Mouse (Mus musculus): ENCODE measurements at regions not wholly inside any gene's neighbourhood (a gene's known extent, or its start where the extent isn't known, plus 50 kb on each side); places are given as distances from the start of the nearest gene placed in this dataset.

DNA sequence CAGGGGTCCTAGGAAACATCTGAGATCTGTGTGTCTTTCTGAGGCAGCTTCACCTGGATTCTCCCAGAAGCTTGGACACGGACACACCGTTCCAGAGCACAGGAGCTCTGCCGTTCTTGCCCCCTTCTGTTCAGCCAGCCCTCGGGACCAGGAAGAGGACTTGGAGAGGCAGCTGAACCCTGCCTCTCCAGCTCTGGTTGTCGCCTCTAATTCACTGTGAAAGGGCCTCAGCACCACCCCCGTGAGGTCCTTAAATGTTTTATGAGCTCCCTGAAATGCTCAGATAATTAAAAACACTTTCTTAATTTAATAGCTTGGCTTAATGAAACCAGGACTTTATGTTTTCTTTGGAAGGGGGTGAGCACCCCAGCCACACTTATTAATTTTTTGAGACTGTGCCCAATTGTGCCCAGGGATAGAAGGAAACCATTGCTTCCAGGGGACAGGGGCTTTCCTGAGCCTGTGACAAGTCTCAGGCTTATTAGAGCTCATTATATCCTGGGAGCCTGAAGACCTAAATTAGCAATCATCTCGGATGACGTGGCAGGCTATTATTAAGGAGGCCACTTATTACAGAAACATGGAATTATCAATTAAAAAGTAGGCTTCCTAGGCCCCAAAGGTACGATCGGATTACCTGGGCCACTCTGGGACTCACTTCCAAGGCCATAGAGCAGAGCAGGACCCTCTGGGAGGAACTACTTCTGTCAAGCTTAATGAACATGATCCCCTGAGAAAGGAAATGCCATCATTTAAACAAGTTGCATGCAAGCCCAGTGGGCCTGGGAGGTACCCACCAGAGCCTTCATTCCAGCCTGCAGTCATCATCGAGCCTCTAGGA, 263.4 kb upstream of the Dynlrb2 start:
- no peak for TF ChIP-seq CTCF (IDR thresholded peaks at IDR 0.05; ENCODE audit: low read depth)
- Histone ChIP-seq H3K4me2 (ENCODE audit: low read length) (no peak overlapping the region), H3K27ac (no peak overlapping the region), H3K4me1 (replicated peaks; ENCODE audit: insufficient read depth, low read length) (no peaks in the 10 kb centered on the region), H3K27me3 (ENCODE audit: insufficient read depth, low read length) (no peaks in the 10 kb centered on the region), H3K9ac (ENCODE audit: low read depth, low read length) (no peak overlapping the region), H3K36me3 (ENCODE audit: insufficient read depth, low read length) (no peaks in the 10 kb centered on the region), H3K4me3 (replicated peaks; ENCODE audit: low read depth, low read length) (no peak overlapping the region), H3K9me3 (replicated peaks; ENCODE audit: low read length) (no peaks in the 10 kb centered on the region)
- ATAC-seq (replicated peaks; ENCODE audit: low FRiP score, low read depth), result no peak
- no peak for DNase-seq (ENCODE audit: low spot score)
- 60% methylated on average over 11 of the region's 11 CpGs for WGBS

DNA sequence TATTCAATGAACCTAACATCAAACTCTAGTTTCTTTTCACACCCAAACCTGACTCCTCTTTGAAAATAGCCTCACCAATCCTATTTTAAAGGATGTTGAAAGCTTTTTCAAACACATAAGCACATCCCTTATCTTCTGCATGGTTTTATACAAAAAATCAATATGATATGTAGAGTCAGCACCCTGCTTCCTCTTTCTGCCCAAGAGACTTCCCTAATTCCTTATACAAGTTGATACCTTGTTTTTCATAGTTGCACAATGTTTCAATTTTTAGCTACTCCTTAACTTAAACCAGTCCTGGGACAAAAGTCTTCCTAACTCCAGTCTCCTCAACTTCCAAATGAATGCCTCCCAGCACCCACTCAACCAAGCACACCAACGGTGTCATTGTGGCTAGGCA, 266.1 kb upstream of the Dynlrb2 start:
- Histone ChIP-seq H3K27me3 (ENCODE audit: insufficient read depth, low read length) (no peaks in the 10 kb centered on the region), H3K4me3 (replicated peaks; ENCODE audit: low read depth, low read length) (no peak overlapping the region), H3K4me1 (replicated peaks; ENCODE audit: insufficient read depth, low read length) (no peaks in the 10 kb centered on the region), H3K4me2 (ENCODE audit: low read length) (no peak overlapping the region), H3K9me3 (replicated peaks; ENCODE audit: low read length) (no peaks in the 10 kb centered on the region), H3K27ac (no peak overlapping the region), H3K9ac (ENCODE audit: low read depth, low read length) (no peak overlapping the region), H3K36me3 (ENCODE audit: insufficient read depth, low read length) (no peaks in the 10 kb centered on the region)
- no peak for DNase-seq (ENCODE audit: low spot score)
- 86% methylated on average over 1 of the region's 1 CpGs for WGBS
- ATAC-seq (replicated peaks; ENCODE audit: low FRiP score, low read depth), result no peak
- TF ChIP-seq CTCF (IDR thresholded peaks at IDR 0.05; ENCODE audit: low read depth), result no peak

DNA sequence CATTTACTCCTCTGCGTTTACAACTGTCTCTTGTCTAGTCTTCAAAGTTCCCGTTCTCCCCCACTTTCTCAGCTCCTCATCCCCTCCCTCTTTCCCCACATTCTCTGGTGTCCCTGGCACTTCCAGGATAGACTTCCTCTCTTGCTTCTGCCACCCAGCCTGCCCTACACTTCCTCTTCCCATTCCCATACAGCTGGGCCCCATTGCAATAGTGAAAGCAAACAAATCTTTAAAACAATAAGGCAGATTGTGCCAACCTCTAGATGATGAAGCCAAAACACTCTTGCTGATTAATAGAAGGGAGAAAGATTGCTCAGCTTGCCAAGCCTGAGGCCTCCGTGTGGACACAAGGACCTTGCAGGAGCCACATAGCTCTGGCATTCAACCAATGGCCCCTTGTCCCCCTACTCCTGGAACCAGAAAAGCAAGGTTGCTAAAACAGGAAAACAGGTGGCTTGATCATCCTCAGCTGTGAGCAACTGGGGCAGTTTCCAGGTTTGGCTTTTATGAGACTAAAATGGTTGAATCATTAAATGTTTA, 267.1 kb upstream of the Dynlrb2 start:
- Histone ChIP-seq H3K27me3 (ENCODE audit: insufficient read depth, low read length) (no peaks in the 10 kb centered on the region), H3K4me2 (ENCODE audit: low read length) (no peak overlapping the region), H3K4me3 (replicated peaks; ENCODE audit: low read depth, low read length) (no peak overlapping the region), H3K4me1 (replicated peaks; ENCODE audit: insufficient read depth, low read length) (no peaks in the 10 kb centered on the region), H3K9me3 (replicated peaks; ENCODE audit: low read length) (no peaks in the 10 kb centered on the region), H3K36me3 (ENCODE audit: insufficient read depth, low read length) (no peaks in the 10 kb centered on the region), H3K27ac (no peak overlapping the region), H3K9ac (ENCODE audit: low read depth, low read length) (no peak overlapping the region)
- DNase-seq (ENCODE audit: low spot score) (no peak), ATAC-seq (replicated peaks; ENCODE audit: low FRiP score, low read depth) (no peak)
- no peak for TF ChIP-seq CTCF (IDR thresholded peaks at IDR 0.05; ENCODE audit: low read depth)
- WGBS, result 73% methylated on average over 3 of the region's 3 CpGs

DNA sequence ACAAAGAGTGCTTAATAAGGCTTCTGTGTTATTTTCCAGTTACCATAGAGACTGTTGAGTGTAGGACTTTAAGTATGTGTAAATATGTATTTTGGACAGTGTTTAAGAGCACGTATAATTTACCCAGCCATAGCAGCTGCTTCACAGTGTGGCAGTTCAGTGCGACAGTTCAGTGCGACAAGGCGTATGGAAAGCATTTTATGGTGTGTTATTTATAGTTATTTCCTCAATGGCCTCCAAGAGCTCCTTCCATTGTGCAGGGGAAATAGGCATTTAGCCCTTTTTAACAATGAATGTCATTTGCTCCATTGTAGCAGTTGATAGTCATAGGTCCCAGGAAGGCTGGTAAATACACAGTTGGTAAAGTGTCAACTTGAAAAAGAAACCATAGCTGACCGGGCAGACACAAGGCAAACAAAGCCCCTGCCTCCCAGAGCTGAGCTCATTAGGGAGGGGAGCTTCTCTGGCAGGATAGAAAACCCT, 275.1 kb upstream of the Dynlrb2 start:
- Histone ChIP-seq H3K9me3 (replicated peaks; ENCODE audit: low read length) (no peaks in the 10 kb centered on the region), H3K27ac (no peak overlapping the region), H3K4me2 (ENCODE audit: low read length) (no peak overlapping the region), H3K4me3 (replicated peaks; ENCODE audit: low read depth, low read length) (no peak overlapping the region), H3K9ac (ENCODE audit: low read depth, low read length) (no peak overlapping the region), H3K27me3 (ENCODE audit: insufficient read depth, low read length) (no peaks in the 10 kb centered on the region), H3K4me1 (replicated peaks; ENCODE audit: insufficient read depth, low read length) (no peaks in the 10 kb centered on the region), H3K36me3 (ENCODE audit: insufficient read depth, low read length) (no peaks in the 10 kb centered on the region)
- 27% methylated on average over 5 of the region's 5 CpGs for WGBS
- DNase-seq (ENCODE audit: low spot score) (peak; percentile 73), ATAC-seq (replicated peaks; ENCODE audit: low FRiP score, low read depth) (no peak)
- no peak for TF ChIP-seq CTCF (IDR thresholded peaks at IDR 0.05; ENCODE audit: low read depth)

DNA sequence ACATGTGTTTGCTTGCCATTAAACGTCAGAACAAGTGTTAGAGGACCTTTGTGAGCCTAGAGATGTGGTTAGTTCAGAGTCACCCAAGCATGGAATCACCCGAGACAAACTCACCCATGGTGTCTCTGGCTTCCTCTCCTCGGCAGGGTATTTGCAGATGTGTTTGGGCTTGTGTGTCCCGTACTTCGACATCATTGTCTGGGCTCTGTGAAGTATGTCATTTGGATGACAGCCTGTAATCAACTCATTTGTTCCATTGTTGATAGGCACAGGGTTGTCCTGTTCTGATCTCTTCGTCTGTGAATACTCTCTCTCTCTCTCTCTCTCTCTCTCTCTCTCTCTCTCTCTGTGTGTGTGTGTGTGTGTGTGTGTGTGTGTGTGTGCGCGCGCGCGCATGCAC, 277.8 kb upstream of the Dynlrb2 start:
- H3K4me1 ChIP-seq (replicated peaks; ENCODE audit: insufficient read depth, low read length), result no peaks in the 10 kb centered on the region
- no peak overlapping the region for H3K27ac ChIP-seq
- no peak for ATAC-seq (replicated peaks; ENCODE audit: low FRiP score, low read depth)

DNA sequence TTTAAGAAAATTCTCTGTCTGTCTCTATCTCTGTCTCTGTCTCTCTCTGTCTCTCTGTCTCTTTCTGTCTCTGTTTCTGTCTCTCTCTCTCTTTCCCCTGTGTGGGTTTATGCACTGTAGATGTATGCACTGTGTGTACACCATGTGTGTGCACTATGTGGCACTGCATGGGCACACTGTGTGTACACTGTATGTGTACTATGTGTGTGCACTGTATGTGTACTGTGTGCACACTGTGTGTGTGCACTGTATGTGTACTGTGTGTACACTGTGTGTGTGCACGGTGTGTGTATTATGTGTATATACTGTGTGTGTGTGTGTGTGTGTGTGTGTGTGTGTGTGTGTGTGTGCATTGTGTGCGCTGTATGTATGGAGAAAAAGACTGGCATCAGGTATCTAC, 281.5 kb upstream of the Dynlrb2 start:
- no peak for DNase-seq (ENCODE audit: low spot score)
- WGBS, result 100% methylated on average over 2 of the region's 2 CpGs
- H3K27me3 ChIP-seq (ENCODE audit: insufficient read depth, low read length), result no peaks in the 10 kb centered on the region
- no peak for TF ChIP-seq CTCF (IDR thresholded peaks at IDR 0.05; ENCODE audit: low read depth)
- no peaks in the 10 kb centered on the region for H3K36me3 ChIP-seq (ENCODE audit: insufficient read depth, low read length)
- no peak for ATAC-seq (replicated peaks; ENCODE audit: low FRiP score, low read depth)
- H3K4me1 ChIP-seq (replicated peaks; ENCODE audit: insufficient read depth, low read length), result no peaks in the 10 kb centered on the region
- H3K27ac ChIP-seq, result no peak overlapping the region
- no peak overlapping the region for H3K9ac ChIP-seq (ENCODE audit: low read depth, low read length)
- no peak overlapping the region for H3K4me2 ChIP-seq (ENCODE audit: low read length)
- no peak overlapping the region for H3K4me3 ChIP-seq (replicated peaks; ENCODE audit: low read depth, low read length)
- H3K9me3 ChIP-seq (replicated peaks; ENCODE audit: low read length), result no peaks in the 10 kb centered on the region

More for the DNA sequence above, 277.8 kb upstream of the Dynlrb2 start:
- Histone ChIP-seq H3K9me3 (replicated peaks; ENCODE audit: low read length) (no peaks in the 10 kb centered on the region), H3K4me3 (replicated peaks; ENCODE audit: low read depth, low read length) (no peak overlapping the region), H3K9ac (ENCODE audit: low read depth, low read length) (no peak overlapping the region), H3K27me3 (ENCODE audit: insufficient read depth, low read length) (no peaks in the 10 kb centered on the region), H3K4me2 (ENCODE audit: low read length) (no peak overlapping the region), H3K36me3 (ENCODE audit: insufficient read depth, low read length) (no peaks in the 10 kb centered on the region)
- no peak for TF ChIP-seq CTCF (IDR thresholded peaks at IDR 0.05; ENCODE audit: low read depth)
- DNase-seq (ENCODE audit: low spot score), result no peak
- WGBS, result 83% methylated on average over 11 of the region's 11 CpGs
